Mouse (Mus musculus): ENCODE measurements around the gene Fpr-rs3.

Gene Fpr-rs3

GRCm38 (mm10) chr17:20624777-20625176 lies at the start of gene Fpr-rs3:
Fpr-rs3 (minus strand) TSS chr17:20624877.
- no peak for DNase-seq

DNA sequence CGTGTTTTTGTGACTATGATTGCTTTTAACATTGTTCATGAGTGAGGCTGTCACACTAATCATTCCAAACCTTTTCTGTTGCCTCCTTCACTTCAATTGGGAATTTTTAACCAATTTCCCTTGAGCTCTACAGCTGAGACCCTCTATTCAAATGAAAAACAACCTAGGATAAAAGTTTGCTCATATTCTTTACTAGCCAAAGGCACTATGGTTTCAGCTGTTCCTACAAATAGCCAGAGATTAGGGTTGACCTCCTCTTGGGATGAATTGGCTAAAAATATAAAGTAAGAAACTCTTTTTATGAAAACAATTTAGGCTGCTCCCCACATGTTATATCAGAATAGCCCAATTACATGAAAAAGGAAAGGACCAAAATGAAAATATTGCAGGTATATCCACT lies 28.4 kb downstream of the Fpr-rs3 start, which contains the start of gene Vmn2r110:
TSS of gene Vmn2r110 (minus strand) at position 101 of the 400 bp plus-strand sequence.
- no peak for DNase-seq
